Mouse (Mus musculus): ENCODE measurements around the gene Olfr93. TPM values are rescaled to one million over a fixed set of nuclear protein-coding genes. Genes with fewer than 3 reads are reported as not detected.

The Olfr93 gene
- polyA plus RNA-seq, 1 experiment from 2014 or later: not detected

- 97% methylated on average over 1 of the region's 1 CpGs for WGBS
- ATAC-seq (replicated peaks; ENCODE audit: low FRiP score): no peak
- H3K4me2 ChIP-seq: no peak within 1 kb of the TSS
- H3K9me3 ChIP-seq (replicated peaks): no peaks in the 10 kb centered on the region
- no peaks in the 10 kb centered on the region for H3K27me3 ChIP-seq
- no peaks in the 10 kb centered on the region for H3K36me3 ChIP-seq
- H3K4me3 ChIP-seq (replicated peaks): no peak within 1 kb of the TSS
- no peak within 1 kb of the TSS for H3K27ac ChIP-seq
- H3K9ac ChIP-seq: no peak within 1 kb of the TSS
- H3K4me1 ChIP-seq: no peaks in the 10 kb centered on the region
Observed at GRCm38 (mm10) chr17:37098178-37098577, 63.1 kb downstream of the Olfr93 start, which contains the start of gene Olfr91. TSS of gene Olfr91 (minus strand) at chr17:37098278.

GRCm38 (mm10) chr17:37093289-37093688, 68.0 kb downstream of the Olfr93 start:
- ATAC-seq (replicated peaks; ENCODE audit: low FRiP score): no peak
- no peaks in the 10 kb centered on the region for H3K9me3 ChIP-seq (replicated peaks)

GRCm38 (mm10) chr17:37092198-37092597, 69.1 kb downstream of the Olfr93 start:
- H3K9ac ChIP-seq: no peak overlapping the region
- H3K4me1 ChIP-seq: no peaks in the 10 kb centered on the region
- H3K4me3 ChIP-seq (replicated peaks): no peak overlapping the region
- no peak overlapping the region for H3K4me2 ChIP-seq
- H3K36me3 ChIP-seq: no peaks in the 10 kb centered on the region
- no peaks in the 10 kb centered on the region for H3K9me3 ChIP-seq (replicated peaks)
- no peak overlapping the region for H3K27ac ChIP-seq
- H3K27me3 ChIP-seq: no peaks in the 10 kb centered on the region
- no peak for ATAC-seq (replicated peaks; ENCODE audit: low FRiP score)
- WGBS: 74% methylated on average over 1 of the region's 1 CpGs

More at GRCm38 (mm10) chr17:37093289-37093688, 68.0 kb downstream of the Olfr93 start:
- Histone ChIP-seq H3K9ac (no peak overlapping the region), H3K27ac (no peak overlapping the region), H3K4me3 (replicated peaks) (no peak overlapping the region), H3K4me2 (no peak overlapping the region), H3K27me3 (no peaks in the 10 kb centered on the region), H3K36me3 (no peaks in the 10 kb centered on the region), H3K4me1 (no peaks in the 10 kb centered on the region)
- 74% methylated on average over 5 of the region's 5 CpGs for WGBS

Other genes starting within 250 kb of the Olfr93 start
- 0.13 and 0.53 TPM in 2 replicates for gene Rnf39, start 218.6 kb downstream of the Olfr93 start, polyA plus RNA-seq (2015; fragmentation: Nextera tagmentation; extraction: Ambion mirVana)
- 115 and 127 TPM in 2 replicates for gene Ppp1r11, start 209.8 kb downstream of the Olfr93 start, polyA plus RNA-seq (2015; fragmentation: Nextera tagmentation; extraction: Ambion mirVana)
- 93.2 and 95.6 TPM in 2 replicates for gene Znrd1, start 202.9 kb downstream of the Olfr93 start, polyA plus RNA-seq (2015; fragmentation: Nextera tagmentation; extraction: Ambion mirVana)
- 6.6 and 6.7 TPM in 2 replicates for gene Znrd1as, start 202.9 kb downstream of the Olfr93 start, polyA plus RNA-seq (2015; fragmentation: Nextera tagmentation; extraction: Ambion mirVana)
- not detected in 2 replicates for gene 2410137M14Rik, start 180.3 kb downstream of the Olfr93 start, polyA plus RNA-seq (2015; fragmentation: Nextera tagmentation; extraction: Ambion mirVana)
- 0.44 TPM in 2 replicates for gene H2-M5, start 172.0 kb downstream of the Olfr93 start, polyA plus RNA-seq (2015; fragmentation: Nextera tagmentation; extraction: Ambion mirVana)
- gene Zfp57, start 160.3 kb downstream of the Olfr93 start, polyA plus RNA-seq (2015; fragmentation: Nextera tagmentation; extraction: Ambion mirVana): 61.1 and 69.4 TPM in 2 replicates
- 0.09 TPM in 1 of 2 replicates, not detected in the other for gene Mog, start 138.1 kb downstream of the Olfr93 start, polyA plus RNA-seq (2015; fragmentation: Nextera tagmentation; extraction: Ambion mirVana)
- gene Gabbr1, start 115.5 kb downstream of the Olfr93 start, polyA plus RNA-seq (2015; fragmentation: Nextera tagmentation; extraction: Ambion mirVana): 6.0 and 8.3 TPM in 2 replicates
- 0.05 TPM in 1 of 2 replicates, not detected in the other for gene Olfr90, start 73.0 kb downstream of the Olfr93 start, polyA plus RNA-seq (2015; fragmentation: Nextera tagmentation; extraction: Ambion mirVana)
- not detected in 2 replicates for gene Olfr91, start 63.2 kb downstream of the Olfr93 start, polyA plus RNA-seq (2015; fragmentation: Nextera tagmentation; extraction: Ambion mirVana)
- gene Olfr92, start 41.4 kb downstream of the Olfr93 start, polyA plus RNA-seq (2015; fragmentation: Nextera tagmentation; extraction: Ambion mirVana): not detected in 2 replicates
- not detected in 2 replicates for gene Ubd, start 32.4 kb upstream of the Olfr93 start, polyA plus RNA-seq (2015; fragmentation: Nextera tagmentation; extraction: Ambion mirVana)
- gene Olfr94, start 39.5 kb upstream of the Olfr93 start, polyA plus RNA-seq (2015; fragmentation: Nextera tagmentation; extraction: Ambion mirVana): not detected in 2 replicates
- gene Olfr95, start 51.6 kb upstream of the Olfr93 start, polyA plus RNA-seq (2015; fragmentation: Nextera tagmentation; extraction: Ambion mirVana): not detected in 2 replicates
- gene Olfr96, start 58.7 kb upstream of the Olfr93 start, polyA plus RNA-seq (2015; fragmentation: Nextera tagmentation; extraction: Ambion mirVana): not detected in 2 replicates
- not detected in 2 replicates for gene Olfr97, start 75.8 kb upstream of the Olfr93 start, polyA plus RNA-seq (2015; fragmentation: Nextera tagmentation; extraction: Ambion mirVana)
- gene Olfr98, start 102.3 kb upstream of the Olfr93 start, polyA plus RNA-seq (2015; fragmentation: Nextera tagmentation; extraction: Ambion mirVana): not detected in 2 replicates
- gene H2-M3, start 108.7 kb upstream of the Olfr93 start, polyA plus RNA-seq (2015; fragmentation: Nextera tagmentation; extraction: Ambion mirVana): 1.5 and 1.8 TPM in 2 replicates
- not detected in 2 replicates for gene Olfr99, start 122.0 kb upstream of the Olfr93 start, polyA plus RNA-seq (2015; fragmentation: Nextera tagmentation; extraction: Ambion mirVana)
- gene Olfr101, start 142.8 kb upstream of the Olfr93 start, polyA plus RNA-seq (2015; fragmentation: Nextera tagmentation; extraction: Ambion mirVana): not detected in 2 replicates
- not detected in 2 replicates for gene Olfr102, start 155.6 kb upstream of the Olfr93 start, polyA plus RNA-seq (2015; fragmentation: Nextera tagmentation; extraction: Ambion mirVana)
- gene Olfr103, start 178.2 kb upstream of the Olfr93 start, polyA plus RNA-seq (2015; fragmentation: Nextera tagmentation; extraction: Ambion mirVana): not detected in 2 replicates
- not detected in 2 replicates for gene Olfr104-ps, start 198.1 kb upstream of the Olfr93 start, polyA plus RNA-seq (2015; fragmentation: Nextera tagmentation; extraction: Ambion mirVana)
- not detected in 2 replicates for gene Olfr105-ps, start 217.5 kb upstream of the Olfr93 start, polyA plus RNA-seq (2015; fragmentation: Nextera tagmentation; extraction: Ambion mirVana)
- gene Olfr106-ps, start 228.9 kb upstream of the Olfr93 start, polyA plus RNA-seq (2015; fragmentation: Nextera tagmentation; extraction: Ambion mirVana): not detected in 2 replicates
- gene Olfr107, start 237.7 kb upstream of the Olfr93 start, polyA plus RNA-seq (2015; fragmentation: Nextera tagmentation; extraction: Ambion mirVana): not detected in 2 replicates